21 mouse cellular contexts compared by ENCODE assay signal in genomic region chr4:134838221-134838620, GRCm38 (mm10). TPM values are rescaled to one million over a fixed set of nuclear protein-coding genes. Genes with fewer than 3 reads are reported as not detected.
DNase-seq lines count a peak whose midpoint lies in the region; TF ChIP-seq lines count a peak whose summit lies in the region.
"Had no signal": no experiment of that assay in that cellular context is flagged by ENCODE, and none has a peak within 500 bp of the region (broad histone marks: within the 10 kb centered on the region; RNA-seq: fewer than 3 reads in every experiment).

No protein-coding gene starts in this region.

- no peak for TF ChIP-seq EP300 in ES-Bruce4 (IDR thresholded peaks at IDR 0.05; ENCODE audit: insufficient read depth, low read depth, low read length)

- H3K27ac ChIP-seq in ES-Bruce4 (ENCODE audit: insufficient read depth, low read length) = peak overlapping the region; percentile 75
- H3K27ac ChIP-seq: heart, embryonic 13.5 days; hindbrain, embryonic 14.5 days; limb, embryonic 12.5 days; liver, embryonic 14.5 days; midbrain, embryonic 13.5 days had no signal

- TF ChIP-seq POLR2A in lung, adult 2 months (IDR thresholded peaks at IDR 0.05; ENCODE audit: borderline replicate concordance, extremely low read depth, low read depth, low read length) = no peak
- no peak for TF ChIP-seq POLR2A in ES-Bruce4 (IDR thresholded peaks at IDR 0.05; ENCODE audit: insufficient read depth, low read length)

- TF ChIP-seq CTCF in lung, adult 2 months (IDR thresholded peaks at IDR 0.05; ENCODE audit: insufficient read depth, low read length) = no peak
- no peak for TF ChIP-seq CTCF in ES-Bruce4 (IDR thresholded peaks at IDR 0.05; ENCODE audit: low read depth, low read length)

- no peak overlapping the region for H3K4me3 ChIP-seq in lung, adult 2 months (replicated peaks; ENCODE audit: extremely low read depth, low read depth, low read length)
- no peak overlapping the region for H3K4me3 ChIP-seq in ES-Bruce4 (ENCODE audit: low read depth, low read length)
- H3K4me3 ChIP-seq: heart, embryonic 13.5 days; limb, embryonic 12.5 days; midbrain, embryonic 13.5 days; myocyte had no signal

- intact Hi-C loops in heart, postnatal 36 days (cut with DNase I) = no loop called here

- H3K4me1 ChIP-seq in lung, adult 2 months (ENCODE audit: control insufficient read depth, insufficient read depth, low read length) = peaks cover 4% of the 10 kb centered on the region; the same call in 1 of the 2 replicates
- H3K4me1 ChIP-seq in ES-Bruce4 (ENCODE audit: control insufficient read depth, insufficient read depth, low read length) = peaks cover 3% of the 10 kb centered on the region
- H3K4me1 ChIP-seq: limb, embryonic 12.5 days had no signal

- no peak overlapping the region for H3K9ac ChIP-seq in ES-Bruce4 (ENCODE audit: low read depth, poor library complexity, severe bottlenecking)
- H3K9ac ChIP-seq: heart, embryonic 13.5 days; hindbrain, embryonic 14.5 days; limb, embryonic 12.5 days; liver, embryonic 14.5 days; midbrain, embryonic 13.5 days had no signal

- H3K9me3 ChIP-seq in ES-Bruce4 (replicated peaks; ENCODE audit: control insufficient read depth, insufficient read depth, low read length, poor library complexity, severe bottlenecking) = no peaks in the 10 kb centered on the region
- H3K9me3 ChIP-seq: heart, embryonic 13.5 days; limb, embryonic 12.5 days; midbrain, embryonic 13.5 days had no signal

- peak; percentile 53 for DNase-seq in lung, postnatal 36 days
- no peak for DNase-seq in lung, adult 2 months
- DNase-seq in ZHBTc4 (ENCODE audit: low read depth, low spot score) = peak; percentile 37
- peak; percentile 53 for DNase-seq in splenic B cell, adult 2 months (ENCODE audit: low read depth, low spot score)
- DNase-seq in layer of hippocampus, postnatal 14 days (ENCODE audit: low spot score in 2 of 2) = no peak
- DNase-seq in heart, postnatal 36 days = no peak
- DNase-seq: adrenal gland, postnatal 36 days; cerebellum, adult 18-20 months; kidney, adult 9 months; kidney, postnatal 25 days; spleen, adult 18-20 months had no signal

- no peaks in the 10 kb centered on the region for H3K27me3 ChIP-seq in ES-Bruce4 (ENCODE audit: control insufficient read depth, insufficient read depth, low read length, poor library complexity, severe bottlenecking)
- no peaks in the 10 kb centered on the region for H3K27me3 ChIP-seq in splenic B cell, adult 2 months (ENCODE audit: control insufficient read depth, insufficient read depth, low read length, poor library complexity, severe bottlenecking)
- H3K27me3 ChIP-seq: CH12.LX; heart, embryonic 13.5 days; limb, embryonic 12.5 days; midbrain, embryonic 13.5 days; Patski had no signal

- WGBS in lung, adult 2 months = 38% methylated on average over 1 of the region's 1 CpGs

- peaks cover 19% of the 10 kb centered on the region for H3K36me3 ChIP-seq in ES-Bruce4 (ENCODE audit: control insufficient read depth, insufficient read depth, low read length, poor library complexity, severe bottlenecking)
- H3K36me3 ChIP-seq in splenic B cell, adult 2 months (ENCODE audit: control insufficient read depth, insufficient read depth, low read length, poor library complexity, severe bottlenecking) = 0 out of 2 replicates have a peak, but pooled peaks cover 2% of the 10 kb centered on the region

RNA-seq across cellular contexts. Expression of gene Maco1, which starts 14.9 kb away (rescaled TPM):
- polyA plus RNA-seq in lung, adult 2 months (2012; rRNA removed) = 7.8 and 9.2 TPM in 2 replicates
- polyA plus RNA-seq in ES-Bruce4 (2011; ENCODE audit: insufficient read depth, insufficient read length, low read depth, missing spikeins) = 50.0 and 53.2 TPM in 2 replicates
- 10 to 100 TPM; 43.8 TPM for total RNA-seq in layer of hippocampus, postnatal 14 days (2021)
- total RNA-seq in heart, postnatal 36 days (2021) = 10 to 100 TPM; 23.9 to 24.7 TPM

RNA-seq across cellular contexts. Expression of gene Rhd, which starts 26.1 kb away (rescaled TPM):
- polyA plus RNA-seq in lung, adult 2 months (2012; rRNA removed) = 0.14 TPM in 1 of 2 replicates, not detected in the other
- 4.2 and 4.6 TPM in 2 replicates for polyA plus RNA-seq in ES-Bruce4 (2011; ENCODE audit: insufficient read depth, insufficient read length, low read depth, missing spikeins)
- total RNA-seq in layer of hippocampus, postnatal 14 days (2021) = not detected
- total RNA-seq in heart, postnatal 36 days (2021) = 1 to 10 TPM; 2.8 to 3.0 TPM
- total RNA-seq: gastrocnemius, adult 18-20 months had no signal

Comparison
In these comparisons a context has a peak if more than half of its experiments do, and no peak if none do; other contexts are left out.
1. DNase-seq: peak in lung, postnatal 36 days (single experiment), ZHBTc4 (single experiment) and splenic B cell, adult 2 months (single experiment); none in lung, adult 2 months (single experiment), layer of hippocampus, postnatal 14 days (0 of 2) and heart, postnatal 36 days (0 of 2).